Mouse (Mus musculus) erythroblast, embryonic 14.5 days (primary cell): Measurements from ENCODE around the gene Cd81. TPM values are rescaled to one million over a fixed set of nuclear protein-coding genes. Genes with fewer than 3 reads are reported as not detected.

ENCODE experiments used
- H3K27me3 ChIP-seq: 2 replicates; pipeline ENCODE4 v1.6.1; 2012; ENCODE audit warnings: inconsistent platforms; ENCODE audit not compliant: control insufficient read depth
- H3K36me3 ChIP-seq: 2 replicates; pipeline ENCODE4 v1.6.1; 2012; ENCODE audit warnings: mild to moderate bottlenecking, inconsistent platforms; ENCODE audit not compliant: control insufficient read depth
- H3K4me1 ChIP-seq: 2 replicates; pipeline ENCODE4 v1.6.1; 2012; ENCODE audit warnings: inconsistent platforms; ENCODE audit not compliant: control insufficient read depth
- H3K4me3 ChIP-seq: replicated peaks from 2 replicates; pipeline ENCODE3; 2012; ENCODE audit warnings: moderate library complexity, mild to moderate bottlenecking, inconsistent platforms
- H3K9me3 ChIP-seq: 2 replicates; pipeline ENCODE4 v1.6.1; 2012; ENCODE audit warnings: low read length, inconsistent platforms, mixed read lengths; ENCODE audit not compliant: control insufficient read depth
- GATA1 ChIP-seq: IDR thresholded peaks from 2 replicates; pipeline ENCODE4 v1.6.1; 2012; ENCODE audit warnings: low read length, inconsistent platforms, mixed read lengths
- TAL1 ChIP-seq: IDR thresholded peaks from 3 replicates; pipeline ENCODE4 v1.6.1; 2012; ENCODE audit warnings: low read length, inconsistent platforms, mixed read lengths
- polyA plus RNA-seq: library from polyadenylated mRNA; stranded (reverse); fragments of >175 nt; gene quantifications from 2 replicates; pipeline ENCODE4 v1.2.3, GENCODE M21; 2012

Gene Cd81
- polyA plus RNA-seq, 1 experiment: 5.9 TPM

DNA sequence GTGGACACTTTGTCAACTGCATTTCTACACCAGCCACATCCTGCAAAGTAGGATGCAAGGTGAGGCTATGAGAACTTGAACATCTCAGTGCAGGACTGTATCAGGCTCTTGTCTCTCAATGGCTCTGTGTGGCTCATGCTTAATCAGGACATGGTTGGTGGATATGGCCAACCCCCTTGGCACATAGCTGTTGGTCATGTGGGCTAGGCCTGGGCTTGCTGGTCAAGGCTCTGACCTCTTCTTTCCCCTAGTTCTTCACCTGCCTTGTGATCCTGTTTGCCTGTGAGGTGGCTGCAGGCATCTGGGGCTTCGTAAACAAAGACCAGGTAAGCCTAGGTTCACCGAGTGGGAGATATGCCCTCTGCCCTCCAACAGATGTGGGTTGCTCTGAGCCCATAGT is 13.2 kb downstream of the Cd81 start:
- Histone ChIP-seq H3K4me1 (peaks cover 35% of the 10 kb centered on the region), H3K9me3 (no peaks in the 10 kb centered on the region; the same call in 1 of the 2 replicates), H3K36me3 (peaks cover 82% of the 10 kb centered on the region), H3K4me3 (no peak overlapping the region), H3K27me3 (no peaks in the 10 kb centered on the region)
- TF ChIP-seq TAL1: no peak
- TF ChIP-seq GATA1: no peak

DNA sequence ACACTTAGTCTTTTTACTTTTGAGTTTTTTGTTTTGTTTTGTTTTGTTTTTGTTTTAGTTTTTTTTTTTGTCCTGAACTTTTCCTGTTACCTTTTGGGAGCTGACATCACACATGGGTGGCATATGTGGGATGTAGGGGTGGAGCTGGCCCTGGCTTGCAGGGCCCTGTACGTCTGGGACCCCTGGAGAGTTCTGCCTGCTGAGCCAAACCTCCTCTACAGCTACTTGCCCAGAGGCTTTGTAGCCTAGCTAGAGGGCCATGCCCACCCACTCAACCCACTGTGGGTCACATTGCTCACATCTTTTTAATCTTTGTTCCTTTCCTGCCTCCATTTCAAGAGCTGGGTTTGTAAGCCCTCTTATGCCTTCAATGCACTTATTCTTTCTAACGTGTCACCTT is 14.9 kb downstream of the Cd81 start:
- H3K9me3 ChIP-seq: no peaks in the 10 kb centered on the region; the same call in 1 of the 2 replicates
- TF ChIP-seq TAL1: no peak
- TF ChIP-seq GATA1: no peak
- H3K4me1 ChIP-seq: peaks cover 34% of the 10 kb centered on the region
- no peak overlapping the region for H3K4me3 ChIP-seq
- no peaks in the 10 kb centered on the region for H3K27me3 ChIP-seq
- H3K36me3 ChIP-seq: peaks cover 77% of the 10 kb centered on the region

DNA sequence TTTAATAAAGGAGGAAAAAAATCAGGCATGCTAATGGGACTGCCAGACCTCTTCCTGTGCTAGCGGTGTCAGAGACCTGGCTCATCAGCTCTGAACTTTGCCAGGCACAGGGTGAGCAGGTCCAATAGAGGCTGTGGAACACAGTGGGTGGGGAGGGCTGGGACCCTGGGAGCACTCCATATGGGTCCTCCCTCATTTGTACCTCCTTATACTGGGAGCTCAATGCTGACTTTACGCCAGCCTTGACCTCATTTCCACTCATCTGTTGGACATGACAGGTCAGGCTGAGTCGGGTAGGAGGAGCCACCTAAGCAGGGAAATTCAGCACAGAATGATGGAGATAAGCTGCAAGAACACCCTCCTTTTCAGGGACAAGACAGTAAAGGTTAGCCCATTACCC is 15.4 kb downstream of the Cd81 start:
- no peak for TF ChIP-seq GATA1
- TF ChIP-seq TAL1: no peak
- no peaks in the 10 kb centered on the region; the same call in 1 of the 2 replicates for H3K9me3 ChIP-seq
- H3K27me3 ChIP-seq: no peaks in the 10 kb centered on the region
- peaks cover 72% of the 10 kb centered on the region for H3K36me3 ChIP-seq
- peaks cover 34% of the 10 kb centered on the region for H3K4me1 ChIP-seq
- no peak overlapping the region for H3K4me3 ChIP-seq

DNA sequence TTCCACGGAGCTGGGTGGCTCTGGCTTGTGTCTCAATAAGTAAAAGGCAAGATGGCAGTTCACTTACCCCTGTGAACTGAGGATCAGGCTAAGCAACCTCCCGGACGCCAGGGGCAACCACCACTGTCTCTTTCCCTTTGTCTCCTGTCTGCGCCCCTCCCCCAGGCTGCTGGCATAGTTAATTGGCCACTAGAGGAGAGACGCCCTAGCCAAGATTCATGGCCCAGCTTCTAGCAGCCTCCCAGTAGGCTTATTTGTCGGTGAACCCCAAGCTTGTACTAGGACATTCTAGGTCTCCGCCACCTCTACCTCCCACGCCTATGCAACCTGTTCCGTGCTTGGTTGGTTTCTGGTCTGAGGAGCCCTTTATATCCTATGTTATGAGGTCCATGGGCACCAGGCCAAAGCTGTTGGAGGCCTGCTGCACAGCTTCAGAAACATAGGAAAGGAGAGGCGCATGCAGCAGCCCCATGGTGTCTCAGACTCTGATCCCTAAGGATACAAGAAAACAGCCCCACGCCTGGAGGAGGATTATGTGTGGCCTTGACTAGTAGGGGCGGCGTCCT is 15.9 kb downstream of the Cd81 start:
- TF ChIP-seq GATA1 (no peak), TAL1 (no peak)
- Histone ChIP-seq H3K4me3 (peak overlapping the region; percentile 82), H3K27me3 (no peaks in the 10 kb centered on the region), H3K36me3 (peaks cover 67% of the 10 kb centered on the region), H3K9me3 (no peaks in the 10 kb centered on the region; the same call in 1 of the 2 replicates), H3K4me1 (peaks cover 34% of the 10 kb centered on the region)

DNA sequence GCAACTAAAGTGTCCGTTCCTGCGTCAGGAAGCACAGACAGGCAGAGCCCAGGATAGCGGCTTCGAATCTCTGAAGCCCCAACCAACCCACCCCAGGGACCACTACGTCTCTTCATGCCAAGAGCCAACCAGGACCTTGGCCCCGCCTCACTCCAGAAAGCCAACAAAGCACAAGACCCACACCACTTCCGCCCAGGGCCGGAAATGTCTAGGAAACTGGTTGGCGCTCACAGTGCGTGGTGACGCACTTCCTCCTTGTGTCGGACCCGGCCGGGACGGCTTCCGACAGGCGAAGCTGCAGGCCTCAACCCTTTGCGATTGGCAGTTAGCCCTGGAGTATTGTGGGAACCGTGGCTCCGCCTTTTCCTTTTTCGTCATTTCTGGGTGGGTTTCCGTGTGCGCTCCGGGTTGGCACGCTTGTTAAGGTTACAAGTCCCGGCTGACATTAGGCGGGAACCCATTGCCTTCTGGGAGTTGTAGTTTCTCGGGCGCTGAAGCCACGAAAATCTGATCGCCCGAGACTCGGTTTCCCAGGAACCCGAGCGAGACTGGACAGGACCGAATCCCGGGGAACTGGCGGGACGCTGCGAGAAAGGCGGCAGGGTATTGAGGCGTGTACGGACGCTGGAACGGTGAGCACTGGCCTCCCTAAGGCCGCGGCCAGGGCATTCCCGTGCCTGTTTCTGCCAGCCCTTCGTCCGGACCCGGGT is 16.5 kb downstream of the Cd81 start, which contains the start of gene Tssc4:
TSS of gene Tssc4 (plus strand) at position 368 of the 710 bp plus-strand sequence.
- Histone ChIP-seq H3K27me3 (no peaks in the 10 kb centered on the region), H3K4me1 (peaks cover 34% of the 10 kb centered on the region), H3K36me3 (peaks cover 61% of the 10 kb centered on the region), H3K4me3 (peak within 1 kb of the TSS; percentile 82), H3K9me3 (no peaks in the 10 kb centered on the region; the same call in 1 of the 2 replicates)
- no peak for TF ChIP-seq TAL1
- TF ChIP-seq GATA1: 0 out of 2 replicates have a peak, but pooled peaks have one; percentile 14

DNA sequence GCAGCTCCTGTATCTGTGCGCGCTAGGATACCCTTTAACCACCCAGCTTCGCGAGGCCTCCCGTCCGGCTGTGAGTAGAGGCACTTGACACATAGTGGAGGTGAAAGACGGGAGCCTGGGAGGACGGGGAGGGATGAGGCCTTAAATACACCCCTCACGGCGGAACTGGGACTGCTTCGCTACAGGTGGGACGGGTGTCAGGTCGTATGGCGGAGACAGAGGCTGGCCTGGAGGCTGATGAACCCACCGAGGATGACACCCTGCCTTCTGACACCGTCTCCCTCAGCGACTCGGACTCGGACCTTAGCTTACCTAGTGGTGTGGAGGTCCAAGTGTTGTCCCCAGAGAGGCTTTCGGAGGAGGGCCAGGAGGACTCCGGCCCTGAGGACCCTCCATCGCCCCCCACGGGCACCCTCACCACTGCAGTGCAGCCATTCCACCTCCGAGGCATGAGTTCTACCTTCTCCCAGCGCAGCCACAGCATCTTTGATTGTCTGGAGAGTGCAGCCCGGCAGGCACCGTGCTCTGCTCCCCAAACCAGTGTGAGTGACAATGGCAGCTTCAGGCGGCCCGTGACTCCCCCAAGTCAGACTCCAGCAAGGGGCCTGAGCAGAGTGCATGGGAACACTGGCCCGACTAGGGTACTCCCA is 17.3 kb downstream of the Cd81 start:
- Histone ChIP-seq H3K36me3 (peaks cover 53% of the 10 kb centered on the region), H3K9me3 (no peaks in the 10 kb centered on the region; the same call in 1 of the 2 replicates), H3K4me1 (peaks cover 34% of the 10 kb centered on the region), H3K4me3 (peak overlapping the region; percentile 82), H3K27me3 (no peaks in the 10 kb centered on the region)
- TF ChIP-seq GATA1: no peak
- no peak for TF ChIP-seq TAL1

DNA sequence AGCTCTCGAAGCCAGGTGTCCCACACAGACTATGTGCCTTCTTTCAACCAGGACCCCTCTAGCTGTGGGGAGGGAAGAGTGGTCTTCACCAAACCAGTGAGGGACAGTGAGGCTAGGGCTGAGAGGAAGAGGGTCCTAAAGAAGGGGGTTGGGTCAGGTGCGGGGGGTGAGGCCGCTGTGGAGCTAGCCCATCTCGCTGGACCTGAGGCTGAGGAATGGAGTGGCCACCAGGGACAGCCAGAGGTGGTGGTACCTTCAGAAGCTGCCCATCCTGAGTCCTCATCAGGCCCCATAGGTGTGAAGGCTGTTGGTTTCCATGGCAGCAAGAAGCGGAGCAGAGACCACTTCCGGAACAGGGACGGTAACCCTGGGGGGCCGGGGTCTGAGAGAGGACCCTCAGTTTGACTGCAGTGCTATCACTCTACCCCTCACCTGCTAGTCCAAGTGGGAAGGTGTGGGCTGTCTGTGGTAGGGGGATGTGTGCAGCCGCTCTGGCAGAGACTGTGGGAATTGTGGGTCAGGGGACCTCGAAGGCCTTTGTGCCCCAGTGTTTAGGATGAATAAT is 18.0 kb downstream of the Cd81 start:
- Histone ChIP-seq H3K27me3 (no peaks in the 10 kb centered on the region), H3K9me3 (no peaks in the 10 kb centered on the region; the same call in 1 of the 2 replicates), H3K4me1 (peaks cover 34% of the 10 kb centered on the region), H3K36me3 (peaks cover 47% of the 10 kb centered on the region), H3K4me3 (peak overlapping the region; percentile 82)
- TF ChIP-seq TAL1: no peak
- no peak for TF ChIP-seq GATA1

DNA sequence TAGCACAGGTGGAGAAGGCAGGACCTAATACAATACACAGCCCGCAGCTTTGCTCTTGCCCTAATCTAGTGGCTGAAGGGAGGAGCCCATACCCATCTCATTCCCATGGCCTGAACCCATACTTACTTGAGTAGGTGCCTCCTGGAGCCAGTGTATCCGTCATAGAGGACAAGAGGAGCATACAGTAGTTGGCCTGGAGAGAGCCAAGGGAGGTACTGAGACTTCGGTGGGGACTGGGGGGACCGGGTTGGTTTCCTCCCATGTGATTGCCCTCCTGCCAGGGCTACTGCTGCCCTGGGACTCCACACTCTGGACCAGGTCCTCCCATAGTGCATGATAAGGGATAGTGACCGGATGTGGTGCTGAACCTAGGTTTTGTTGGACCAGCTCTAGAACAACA is 20.1 kb downstream of the Cd81 start:
- Histone ChIP-seq H3K4me3 (no peak overlapping the region), H3K9me3 (no peaks in the 10 kb centered on the region; the same call in 1 of the 2 replicates), H3K27me3 (no peaks in the 10 kb centered on the region), H3K36me3 (peaks cover 27% of the 10 kb centered on the region), H3K4me1 (peaks cover 34% of the 10 kb centered on the region)
- TF ChIP-seq GATA1: no peak
- no peak for TF ChIP-seq TAL1

DNA sequence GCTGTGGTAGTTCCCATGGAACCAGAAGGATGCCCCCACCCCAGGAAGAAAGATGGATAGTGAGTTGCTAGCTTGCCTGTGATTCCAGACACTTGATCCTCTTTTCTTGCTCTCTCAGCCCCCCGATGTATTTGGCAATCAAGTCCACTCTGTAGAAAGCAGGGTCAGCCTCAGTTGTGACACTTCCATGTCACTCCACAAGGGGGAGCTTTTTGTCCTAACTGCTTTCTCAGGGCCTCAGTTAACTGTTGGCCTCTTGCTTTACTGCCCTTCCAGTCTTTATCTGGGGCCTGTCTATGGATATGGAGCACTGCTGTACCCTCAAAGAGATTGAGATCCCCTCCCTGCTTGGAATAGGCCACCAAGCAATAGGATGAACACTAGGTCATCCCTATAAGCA is 20.5 kb downstream of the Cd81 start:
- Histone ChIP-seq H3K4me3 (no peak overlapping the region), H3K36me3 (peaks cover 23% of the 10 kb centered on the region), H3K27me3 (no peaks in the 10 kb centered on the region), H3K4me1 (peaks cover 31% of the 10 kb centered on the region), H3K9me3 (no peaks in the 10 kb centered on the region; the same call in 1 of the 2 replicates)
- TF ChIP-seq TAL1 (no peak), GATA1 (no peak)
